Mouse (Mus musculus): ENCODE results near the gene Rpl37. TPM values are rescaled to one million over a fixed set of nuclear protein-coding genes. Genes with fewer than 3 reads are reported as not detected.
A peak's percentile ranks its signal among the peaks of the same experiment; 100 is the strongest.

Rpl37 gene
- polyA plus RNA-seq, 1 experiment from 2014 or later, result 580 TPM

DNA sequence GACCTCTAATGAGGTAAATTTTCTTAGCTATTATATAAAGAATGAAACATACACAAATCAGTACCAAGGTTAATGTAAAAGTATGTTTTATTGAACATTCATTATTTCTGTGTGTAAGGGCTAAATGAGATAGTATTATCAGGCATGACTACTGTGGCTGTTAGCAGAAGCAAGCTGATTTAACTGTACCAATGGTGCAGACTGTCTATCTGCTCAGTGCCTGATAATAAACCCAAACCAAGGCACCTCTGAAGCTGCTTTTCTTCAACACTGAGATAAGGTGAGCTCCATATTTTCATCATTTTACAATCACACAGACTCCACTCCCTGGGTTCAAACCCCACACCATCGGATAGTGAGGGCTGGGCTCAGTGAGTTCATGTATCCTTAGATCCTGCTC, 19.1 kb upstream of the Rpl37 start:
- DNase-seq (ENCODE audit: low spot score) (no peak), ATAC-seq (replicated peaks; ENCODE audit: insufficient number of reproducible peaks, low FRiP score, low TSS enrichment, low read depth) (no peak)
- no peaks in the 10 kb centered on the region for H3K9me3 ChIP-seq (replicated peaks; ENCODE audit: control insufficient read depth, low read length)
- H3K9ac ChIP-seq (replicated peaks; ENCODE audit: low read length), result no peak overlapping the region
- H3K27ac ChIP-seq (replicated peaks; ENCODE audit: low read depth, low read length), result no peak overlapping the region
- H3K4me2 ChIP-seq (ENCODE audit: low read depth, low read length), result no peak overlapping the region
- WGBS, result 100% methylated on average over 1 of the region's 1 CpGs
- H3K4me3 ChIP-seq (ENCODE audit: low read depth, low read length), result no peak overlapping the region
- no peaks in the 10 kb centered on the region for H3K4me1 ChIP-seq (ENCODE audit: control insufficient read depth, insufficient read depth, low read length)
- no peaks in the 10 kb centered on the region for H3K36me3 ChIP-seq (replicated peaks; ENCODE audit: control insufficient read depth, insufficient read depth, low read depth, low read length)
- H3K27me3 ChIP-seq (ENCODE audit: control insufficient read depth, insufficient read depth, low read length), result no peaks in the 10 kb centered on the region

DNA sequence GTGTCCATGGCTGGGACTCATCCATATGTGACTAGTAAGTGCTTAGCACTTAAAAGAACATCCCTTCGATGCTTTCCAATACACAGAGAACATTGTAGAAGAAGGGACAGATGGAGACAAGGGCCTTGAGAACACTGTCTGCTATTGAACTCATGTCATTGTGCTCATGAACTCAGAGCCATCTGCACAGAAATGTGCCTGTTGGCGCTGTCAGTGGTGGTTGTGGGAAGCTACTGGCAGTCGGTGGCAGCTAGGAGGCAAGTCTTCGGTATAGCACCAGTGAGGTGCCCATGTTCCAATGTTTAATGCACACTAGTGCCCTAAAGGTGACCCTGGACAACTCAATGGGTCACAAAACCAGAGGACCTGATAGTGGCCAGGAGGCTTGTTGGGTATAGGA, 14.1 kb upstream of the Rpl37 start:
- 95% methylated on average over 4 of the region's 4 CpGs for WGBS
- no peaks in the 10 kb centered on the region for H3K27me3 ChIP-seq (ENCODE audit: control insufficient read depth, insufficient read depth, low read length)
- ATAC-seq (replicated peaks; ENCODE audit: insufficient number of reproducible peaks, low FRiP score, low TSS enrichment, low read depth), result no peak
- H3K9ac ChIP-seq (replicated peaks; ENCODE audit: low read length), result no peak overlapping the region
- H3K27ac ChIP-seq (replicated peaks; ENCODE audit: low read depth, low read length), result no peak overlapping the region
- no peak overlapping the region for H3K4me3 ChIP-seq (ENCODE audit: low read depth, low read length)
- H3K36me3 ChIP-seq (replicated peaks; ENCODE audit: control insufficient read depth, insufficient read depth, low read depth, low read length), result no peaks in the 10 kb centered on the region
- H3K4me2 ChIP-seq (ENCODE audit: low read depth, low read length), result no peak overlapping the region
- no peaks in the 10 kb centered on the region for H3K4me1 ChIP-seq (ENCODE audit: control insufficient read depth, insufficient read depth, low read length)
- H3K9me3 ChIP-seq (replicated peaks; ENCODE audit: control insufficient read depth, low read length), result no peaks in the 10 kb centered on the region
- DNase-seq (ENCODE audit: low spot score), result no peak

DNA sequence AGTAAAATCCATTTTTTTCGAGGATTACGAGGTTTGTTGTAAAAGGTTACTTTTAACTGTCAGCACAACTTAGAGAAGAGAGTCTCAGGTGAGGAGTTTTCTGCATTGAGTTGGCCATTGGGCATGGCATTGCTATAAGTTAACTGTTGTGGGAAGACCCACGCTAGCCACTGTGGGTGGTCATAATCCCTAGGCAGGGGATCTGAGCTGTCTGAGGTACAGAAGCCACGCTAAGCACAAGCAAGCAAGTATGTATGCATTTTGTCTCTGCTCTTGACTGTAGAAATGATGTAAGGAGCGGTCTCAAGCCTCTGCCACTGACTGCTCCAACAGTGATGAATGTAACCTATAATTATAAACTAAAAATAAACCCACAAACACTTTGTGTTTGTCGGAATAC, 10.6 kb upstream of the Rpl37 start:
- ATAC-seq (replicated peaks; ENCODE audit: insufficient number of reproducible peaks, low FRiP score, low TSS enrichment, low read depth), result no peak
- H3K4me3 ChIP-seq (ENCODE audit: low read depth, low read length), result no peak overlapping the region
- no peak overlapping the region for H3K9ac ChIP-seq (replicated peaks; ENCODE audit: low read length)
- DNase-seq (ENCODE audit: low spot score), result no peak
- H3K27me3 ChIP-seq (ENCODE audit: control insufficient read depth, insufficient read depth, low read length), result no peaks in the 10 kb centered on the region
- WGBS, result 77% methylated on average over 6 of the region's 6 CpGs
- H3K9me3 ChIP-seq (replicated peaks; ENCODE audit: control insufficient read depth, low read length), result no peaks in the 10 kb centered on the region
- no peaks in the 10 kb centered on the region for H3K36me3 ChIP-seq (replicated peaks; ENCODE audit: control insufficient read depth, insufficient read depth, low read depth, low read length)
- no peak overlapping the region for H3K4me2 ChIP-seq (ENCODE audit: low read depth, low read length)
- no peak overlapping the region for H3K27ac ChIP-seq (replicated peaks; ENCODE audit: low read depth, low read length)
- H3K4me1 ChIP-seq (ENCODE audit: control insufficient read depth, insufficient read depth, low read length), result no peaks in the 10 kb centered on the region

DNA sequence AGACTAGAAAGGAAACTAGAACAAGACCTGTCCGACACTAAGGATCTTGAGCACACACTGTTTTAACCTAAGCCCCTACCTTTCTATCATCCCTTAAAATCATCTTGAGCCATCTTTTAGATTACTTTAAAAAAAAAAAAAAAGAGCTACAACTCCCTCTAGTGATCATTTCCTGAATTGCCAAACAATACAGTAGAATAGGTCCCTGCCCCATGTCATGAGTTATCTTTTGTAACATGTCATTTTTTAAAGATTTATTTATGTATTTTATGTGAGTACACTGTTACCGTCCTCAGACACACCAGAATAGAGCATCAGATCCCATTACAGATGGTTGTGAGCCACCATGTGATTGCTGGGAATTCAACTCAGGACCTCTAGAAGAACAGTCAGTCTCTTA, 10.2 kb upstream of the Rpl37 start:
- no peak overlapping the region for H3K27ac ChIP-seq (replicated peaks; ENCODE audit: low read depth, low read length)
- no peaks in the 10 kb centered on the region for H3K36me3 ChIP-seq (replicated peaks; ENCODE audit: control insufficient read depth, insufficient read depth, low read depth, low read length)
- no peak overlapping the region for H3K4me2 ChIP-seq (ENCODE audit: low read depth, low read length)
- no peak overlapping the region for H3K9ac ChIP-seq (replicated peaks; ENCODE audit: low read length)
- no peaks in the 10 kb centered on the region for H3K27me3 ChIP-seq (ENCODE audit: control insufficient read depth, insufficient read depth, low read length)
- ATAC-seq (replicated peaks; ENCODE audit: insufficient number of reproducible peaks, low FRiP score, low TSS enrichment, low read depth) (no peak), DNase-seq (ENCODE audit: low spot score) (peak; percentile 57)
- no peaks in the 10 kb centered on the region for H3K9me3 ChIP-seq (replicated peaks; ENCODE audit: control insufficient read depth, low read length)
- 53% methylated on average over 2 of the region's 2 CpGs for WGBS
- no peaks in the 10 kb centered on the region for H3K4me1 ChIP-seq (ENCODE audit: control insufficient read depth, insufficient read depth, low read length)
- no peak overlapping the region for H3K4me3 ChIP-seq (ENCODE audit: low read depth, low read length)

DNA sequence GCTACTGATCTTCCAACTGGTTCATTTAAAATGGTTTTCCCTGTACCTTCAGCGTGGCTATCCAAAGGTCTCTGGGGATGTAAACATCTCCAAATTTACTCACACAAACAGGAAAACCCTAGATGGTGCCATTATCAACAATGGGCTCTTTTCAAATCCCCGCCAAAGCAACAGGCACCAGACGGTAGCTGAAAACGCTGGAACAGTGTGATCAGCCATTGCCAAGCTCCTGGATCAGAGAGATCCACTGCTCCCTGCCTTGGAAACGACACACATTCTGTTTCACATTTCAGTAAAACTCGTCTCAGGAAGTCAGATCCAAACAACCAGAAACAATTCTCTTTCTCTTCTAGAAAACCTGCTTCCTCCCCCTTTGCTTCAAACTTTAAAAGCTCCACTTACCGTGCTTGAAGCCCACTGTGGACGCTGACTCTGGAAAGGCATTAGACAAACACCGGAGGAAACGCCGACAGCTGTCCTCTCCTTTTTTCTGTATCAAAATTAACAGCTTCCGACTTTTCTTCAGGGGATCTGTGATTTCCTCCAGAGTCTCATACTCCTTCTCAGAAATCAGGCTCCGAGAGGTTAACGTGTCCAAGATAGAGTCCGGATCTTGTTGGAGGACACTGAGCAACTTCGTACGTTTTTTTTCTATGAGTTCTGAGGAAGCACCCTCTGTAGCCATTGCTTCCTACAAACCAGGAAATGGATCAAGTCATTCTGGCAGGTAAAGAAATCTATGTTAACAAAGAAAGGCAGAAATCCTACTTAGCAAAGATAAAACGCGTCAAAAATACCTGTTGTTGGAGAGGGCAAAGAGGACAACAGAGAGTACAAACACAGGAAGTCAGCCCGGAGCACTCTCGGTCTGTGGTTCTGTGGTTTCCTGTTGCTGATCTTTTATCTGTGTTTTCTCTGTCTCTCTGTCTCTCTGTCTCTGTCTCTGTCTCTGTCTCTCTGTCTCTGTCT, 8.5 kb upstream of the Rpl37 start, which contains the start of gene Card6:
TSS of gene Card6 (minus strand) at position 854 of the 969 bp plus-strand sequence.
- Histone ChIP-seq H3K4me1 (ENCODE audit: control insufficient read depth, insufficient read depth, low read length) (no peaks in the 10 kb centered on the region), H3K27me3 (ENCODE audit: control insufficient read depth, insufficient read depth, low read length) (no peaks in the 10 kb centered on the region), H3K4me2 (ENCODE audit: low read depth, low read length) (no peak within 1 kb of the TSS), H3K27ac (replicated peaks; ENCODE audit: low read depth, low read length) (no peak within 1 kb of the TSS), H3K4me3 (ENCODE audit: low read depth, low read length) (no peak within 1 kb of the TSS), H3K9ac (replicated peaks; ENCODE audit: low read length) (no peak within 1 kb of the TSS), H3K36me3 (replicated peaks; ENCODE audit: control insufficient read depth, insufficient read depth, low read depth, low read length) (no peaks in the 10 kb centered on the region), H3K9me3 (replicated peaks; ENCODE audit: control insufficient read depth, low read length) (no peaks in the 10 kb centered on the region)
- WGBS, result 61% methylated on average over 21 of the region's 21 CpGs
- DNase-seq (ENCODE audit: low spot score), result no peak
- no peak for ATAC-seq (replicated peaks; ENCODE audit: insufficient number of reproducible peaks, low FRiP score, low TSS enrichment, low read depth)

DNA sequence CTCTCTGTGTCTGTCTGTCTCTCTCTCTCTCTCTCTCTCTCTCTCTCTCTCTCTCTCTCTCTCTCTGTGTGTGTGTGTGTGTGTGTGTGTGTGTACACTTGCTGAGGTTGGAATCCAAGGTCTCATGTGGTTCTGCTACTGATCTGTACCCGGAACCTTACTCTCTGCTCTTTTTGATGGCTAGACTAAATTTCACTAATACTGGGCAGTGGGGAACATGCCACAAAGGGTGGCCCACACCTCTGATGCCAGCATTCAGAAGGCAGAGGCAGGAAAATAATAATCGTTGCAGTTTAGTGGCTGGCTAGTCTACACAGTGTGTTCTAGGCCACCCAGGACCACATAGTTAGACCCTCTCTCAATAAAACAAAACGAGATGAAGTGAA, 7.8 kb upstream of the Rpl37 start:
- H3K9ac ChIP-seq (replicated peaks; ENCODE audit: low read length), result no peak overlapping the region
- 82% methylated on average over 3 of the region's 3 CpGs for WGBS
- H3K4me1 ChIP-seq (ENCODE audit: control insufficient read depth, insufficient read depth, low read length), result no peaks in the 10 kb centered on the region
- H3K36me3 ChIP-seq (replicated peaks; ENCODE audit: control insufficient read depth, insufficient read depth, low read depth, low read length), result no peaks in the 10 kb centered on the region
- no peak overlapping the region for H3K4me2 ChIP-seq (ENCODE audit: low read depth, low read length)
- H3K9me3 ChIP-seq (replicated peaks; ENCODE audit: control insufficient read depth, low read length), result no peaks in the 10 kb centered on the region
- H3K27me3 ChIP-seq (ENCODE audit: control insufficient read depth, insufficient read depth, low read length), result no peaks in the 10 kb centered on the region
- H3K4me3 ChIP-seq (ENCODE audit: low read depth, low read length), result no peak overlapping the region
- no peak overlapping the region for H3K27ac ChIP-seq (replicated peaks; ENCODE audit: low read depth, low read length)
- ATAC-seq (replicated peaks; ENCODE audit: insufficient number of reproducible peaks, low FRiP score, low TSS enrichment, low read depth), result no peak
- DNase-seq (ENCODE audit: low spot score), result no peak

DNA sequence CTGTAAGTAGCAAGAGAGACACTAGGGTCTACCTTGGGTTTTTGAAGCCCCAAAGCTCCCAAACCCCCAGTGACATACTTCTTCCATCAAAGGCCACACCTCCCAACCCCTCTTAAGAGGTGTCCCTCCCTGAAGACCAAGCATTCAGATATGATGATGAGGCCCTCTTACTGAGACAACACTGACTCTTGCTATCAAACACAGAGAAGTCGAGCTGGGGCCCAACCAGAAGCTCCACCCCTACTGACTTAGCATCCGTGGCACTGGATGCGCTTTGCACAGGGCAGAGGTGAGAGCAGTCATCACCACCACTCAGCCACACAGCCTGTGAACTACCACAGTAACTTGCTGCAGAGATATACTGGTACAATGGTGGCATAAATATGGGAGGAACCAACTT, 3.8 kb upstream of the Rpl37 start:
- DNase-seq (ENCODE audit: low spot score) (no peak), ATAC-seq (replicated peaks; ENCODE audit: insufficient number of reproducible peaks, low FRiP score, low TSS enrichment, low read depth) (no peak)
- no peak overlapping the region for H3K4me3 ChIP-seq (ENCODE audit: low read depth, low read length)
- no peaks in the 10 kb centered on the region; the same call in 1 of the 2 replicates for H3K36me3 ChIP-seq (replicated peaks; ENCODE audit: control insufficient read depth, insufficient read depth, low read depth, low read length)
- no peaks in the 10 kb centered on the region for H3K9me3 ChIP-seq (replicated peaks; ENCODE audit: control insufficient read depth, low read length)
- no peaks in the 10 kb centered on the region for H3K4me1 ChIP-seq (ENCODE audit: control insufficient read depth, insufficient read depth, low read length)
- no peak overlapping the region for H3K27ac ChIP-seq (replicated peaks; ENCODE audit: low read depth, low read length)
- H3K9ac ChIP-seq (replicated peaks; ENCODE audit: low read length), result no peak overlapping the region
- no peak overlapping the region for H3K4me2 ChIP-seq (ENCODE audit: low read depth, low read length)
- WGBS, result 80% methylated on average over 3 of the region's 3 CpGs
- H3K27me3 ChIP-seq (ENCODE audit: control insufficient read depth, insufficient read depth, low read length), result no peaks in the 10 kb centered on the region

DNA sequence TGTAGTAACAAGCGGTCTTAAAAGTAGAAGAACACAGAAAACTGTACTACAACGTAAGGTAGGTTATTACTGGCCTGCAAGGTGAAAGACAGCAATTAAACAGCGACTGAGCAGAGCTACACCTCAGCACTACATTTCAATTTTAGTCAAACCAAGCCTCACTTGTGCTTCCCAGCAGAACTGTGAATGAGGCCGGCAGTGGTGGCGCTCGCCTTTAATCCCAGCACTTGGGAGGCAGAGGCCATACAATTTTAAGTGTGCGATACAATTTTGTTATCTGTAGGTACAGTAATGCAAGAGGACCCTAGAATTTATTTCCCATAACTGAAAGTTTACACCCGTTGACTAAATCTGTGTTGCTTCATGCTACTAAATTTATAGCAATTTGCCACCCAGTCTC, 1.3 kb upstream of the Rpl37 start:
- H3K9ac ChIP-seq (replicated peaks; ENCODE audit: low read length), result 0 out of 2 replicates have a peak overlapping the region, but pooled peaks have one; percentile 28
- peak overlapping the region; percentile 85; the same call in 1 of the 2 replicates for H3K27ac ChIP-seq (replicated peaks; ENCODE audit: low read depth, low read length)

More for the DNA sequence above, 1.3 kb upstream of the Rpl37 start:
- WGBS, result 61% methylated on average over 8 of the region's 8 CpGs
- Histone ChIP-seq H3K4me1 (ENCODE audit: control insufficient read depth, insufficient read depth, low read length) (no peaks in the 10 kb centered on the region), H3K27me3 (ENCODE audit: control insufficient read depth, insufficient read depth, low read length) (no peaks in the 10 kb centered on the region), H3K4me3 (ENCODE audit: low read depth, low read length) (peak overlapping the region; percentile 93), H3K36me3 (replicated peaks; ENCODE audit: control insufficient read depth, insufficient read depth, low read depth, low read length) (peaks cover 4% of the 10 kb centered on the region), H3K4me2 (ENCODE audit: low read depth, low read length) (peak overlapping the region; percentile 38; the same call in 1 of the 2 replicates), H3K9me3 (replicated peaks; ENCODE audit: control insufficient read depth, low read length) (no peaks in the 10 kb centered on the region)
- no peak for DNase-seq (ENCODE audit: low spot score)
- no peak for ATAC-seq (replicated peaks; ENCODE audit: insufficient number of reproducible peaks, low FRiP score, low TSS enrichment, low read depth)

All from embryonic facial prominence, embryonic 11.5 days (tissue).